7 mouse cellular contexts compared by ENCODE assay signal in genomic region chr3:105705561-105705960, GRCm38 (mm10). TPM values are rescaled to one million over a fixed set of nuclear protein-coding genes. Genes with fewer than 3 reads are reported as not detected.
DNase-seq lines count a peak whose midpoint lies in the region; ATAC-seq and TF ChIP-seq lines count a peak whose summit lies in the region.

No protein-coding gene starts in this region.

- H3K27ac ChIP-seq in lung, embryonic 16.5 days (ENCODE audit: low read length): peak overlapping the region; percentile 62; the same call in 1 of the 2 replicates
- H3K27ac ChIP-seq in forebrain, embryonic 11.5 days (ENCODE audit: low read depth, low read length): no peak overlapping the region
- no peak overlapping the region for H3K27ac ChIP-seq in limb, embryonic 11.5 days (replicated peaks; ENCODE audit: low read depth, low read length)
- no peak overlapping the region for H3K27ac ChIP-seq in small intestine, adult 2 months (ENCODE audit: insufficient read depth, low read depth, low read length)

- no peak for DNase-seq in lung, postnatal 4 days
- no peak for DNase-seq in forebrain, embryonic 11.5 days (ENCODE audit: low spot score)
- no peak for DNase-seq in limb, embryonic 11.5 days (ENCODE audit: low spot score)
- no peak for DNase-seq in layer of hippocampus, adult 18-20 months (ENCODE audit: low spot score in 2 of 2)
- no peak for DNase-seq in spleen, adult 12 weeks (ENCODE audit: low spot score)

- ATAC-seq in lung, embryonic 16.5 days (ENCODE audit: low read depth): no peak
- ATAC-seq in forebrain, embryonic 11.5 days (replicated peaks; ENCODE audit: low FRiP score): no peak
- no peak for ATAC-seq in limb, embryonic 11.5 days (ENCODE audit: insufficient number of reproducible peaks, low FRiP score, low TSS enrichment, low read depth)

- peak overlapping the region; percentile 63 for H3K4me3 ChIP-seq in lung, embryonic 16.5 days (ENCODE audit: low read length)
- peak overlapping the region; percentile 57 for H3K4me3 ChIP-seq in forebrain, embryonic 11.5 days (ENCODE audit: low read depth, low read length)
- peak overlapping the region; percentile 49 for H3K4me3 ChIP-seq in limb, embryonic 11.5 days (ENCODE audit: low read depth, low read length)
- peak overlapping the region; percentile 71 for H3K4me3 ChIP-seq in small intestine, adult 2 months (ENCODE audit: low read depth, low read length)

- peaks cover 38% of the 10 kb centered on the region for H3K4me1 ChIP-seq in lung, embryonic 16.5 days (replicated peaks; ENCODE audit: control insufficient read depth, insufficient read depth, low read length)
- H3K4me1 ChIP-seq in forebrain, embryonic 11.5 days (replicated peaks; ENCODE audit: control insufficient read depth, insufficient read depth, low read length): no peaks in the 10 kb centered on the region
- H3K4me1 ChIP-seq in limb, embryonic 11.5 days (ENCODE audit: control insufficient read depth, insufficient read depth, low read length): 0 out of 2 replicates have a peak, but pooled peaks cover 6% of the 10 kb centered on the region
- H3K4me1 ChIP-seq in small intestine, adult 2 months (ENCODE audit: control insufficient read depth, insufficient read depth, insufficient read length, low read length): peaks cover 5% of the 10 kb centered on the region; the same call in 1 of the 2 replicates

- no peaks in the 10 kb centered on the region for H3K9me3 ChIP-seq in lung, embryonic 16.5 days (ENCODE audit: control insufficient read depth, low read length)
- no peaks in the 10 kb centered on the region for H3K9me3 ChIP-seq in forebrain, embryonic 11.5 days (ENCODE audit: control insufficient read depth, low read length)
- no peaks in the 10 kb centered on the region for H3K9me3 ChIP-seq in limb, embryonic 11.5 days (ENCODE audit: control insufficient read depth, low read length)

- WGBS in lung, embryonic 16.5 days: 39% methylated on average over 3 of the region's 3 CpGs
- WGBS in forebrain, embryonic 11.5 days: 22% methylated on average over 3 of the region's 3 CpGs
- 14% methylated on average over 3 of the region's 3 CpGs for WGBS in limb, embryonic 11.5 days
- 45% methylated on average over 3 of the region's 3 CpGs for WGBS in small intestine, adult 2 months

- peak overlapping the region; percentile 71 for H3K9ac ChIP-seq in lung, embryonic 16.5 days (ENCODE audit: low read length)
- peak overlapping the region; percentile 64 for H3K9ac ChIP-seq in forebrain, embryonic 11.5 days (ENCODE audit: low read length)
- H3K9ac ChIP-seq in limb, embryonic 11.5 days (ENCODE audit: low read length): no peak overlapping the region; the same call in 1 of the 2 replicates

- H3K36me3 ChIP-seq in lung, embryonic 16.5 days (ENCODE audit: control insufficient read depth, insufficient read depth, low read length): no peaks in the 10 kb centered on the region
- no peaks in the 10 kb centered on the region for H3K36me3 ChIP-seq in forebrain, embryonic 11.5 days (ENCODE audit: control insufficient read depth, insufficient read depth, low read length)
- H3K36me3 ChIP-seq in limb, embryonic 11.5 days (ENCODE audit: control insufficient read depth, insufficient read depth, low read length): no peaks in the 10 kb centered on the region
- H3K36me3 ChIP-seq in small intestine, adult 2 months (ENCODE audit: control insufficient read depth, insufficient read depth, low read length): no peaks in the 10 kb centered on the region

- peak overlapping the region; percentile 99 for H3K4me2 ChIP-seq in lung, embryonic 16.5 days (ENCODE audit: low read depth, low read length)
- peak overlapping the region; percentile 99 for H3K4me2 ChIP-seq in forebrain, embryonic 11.5 days (ENCODE audit: low read depth, low read length, severe bottlenecking)
- peak overlapping the region; percentile 100 for H3K4me2 ChIP-seq in limb, embryonic 11.5 days (ENCODE audit: low read depth, severe bottlenecking)

- TF ChIP-seq CTCF in small intestine, adult 2 months (IDR thresholded peaks at IDR 0.05; ENCODE audit: extremely low read depth, insufficient read length, insufficient replicate concordance, low read depth, low read length): no peak

- H3K27me3 ChIP-seq in lung, embryonic 16.5 days (ENCODE audit: control insufficient read depth, insufficient read depth, low read depth, low read length): no peaks in the 10 kb centered on the region
- H3K27me3 ChIP-seq in forebrain, embryonic 11.5 days (ENCODE audit: control insufficient read depth, insufficient read depth, low read length): peaks cover 7% of the 10 kb centered on the region
- H3K27me3 ChIP-seq in limb, embryonic 11.5 days (ENCODE audit: control insufficient read depth, insufficient read depth, low read length): peaks cover 23% of the 10 kb centered on the region
- H3K27me3 ChIP-seq in small intestine, adult 2 months (ENCODE audit: control insufficient read depth, insufficient read depth, low read length): peaks cover 6% of the 10 kb centered on the region; the same call in 1 of the 2 replicates

- no peak for TF ChIP-seq POLR2A in small intestine, adult 2 months (IDR thresholded peaks at IDR 0.05; ENCODE audit: low read depth, low read length)

RNA-seq across cellular contexts. Expression of gene Inka2, which starts 1.2 kb away (rescaled TPM):
- 2.4 and 2.5 TPM in 2 replicates for polyA plus RNA-seq in lung, embryonic 16.5 days (2015; fragmentation: Nextera tagmentation; extraction: Ambion mirVana)
- polyA plus RNA-seq in forebrain, embryonic 11.5 days (2014; fragmentation: Nextera tagmentation; extraction: Ambion mirVana): 1.8 and 2.9 TPM in 2 replicates
- 0.33 and 0.51 TPM in 2 replicates for polyA plus RNA-seq in limb, embryonic 11.5 days (2014; fragmentation: Nextera tagmentation; extraction: Ambion mirVana)
- 0.80 and 0.91 TPM in 2 replicates for polyA plus RNA-seq in small intestine, adult 2 months (2012; rRNA removed)
- total RNA-seq in layer of hippocampus, adult 18-20 months (2021): 10 to 100 TPM; 70.5 to 74.0 TPM

RNA-seq across cellular contexts. Expression of gene Ddx20, which starts 18.2 kb away (rescaled TPM):
- polyA plus RNA-seq in lung, embryonic 16.5 days (2015; fragmentation: Nextera tagmentation; extraction: Ambion mirVana): 36.5 and 37.0 TPM in 2 replicates
- 47.6 and 52.9 TPM in 2 replicates for polyA plus RNA-seq in forebrain, embryonic 11.5 days (2014; fragmentation: Nextera tagmentation; extraction: Ambion mirVana)
- polyA plus RNA-seq in limb, embryonic 11.5 days (2014; fragmentation: Nextera tagmentation; extraction: Ambion mirVana): 47.8 and 48.3 TPM in 2 replicates
- polyA plus RNA-seq in small intestine, adult 2 months (2012; rRNA removed): 13.4 and 15.8 TPM in 2 replicates
- total RNA-seq in layer of hippocampus, adult 18-20 months (2021): 10 to 100 TPM; 12.0 to 13.5 TPM
